Mouse (Mus musculus): ENCODE measurements around the gene Zfp143.

- peak; percentile 83 for TF ChIP-seq POLR2A (IDR thresholded peaks at IDR 0.05; ENCODE audit: low read depth, low read length)
- no peak for TF ChIP-seq CTCF (IDR thresholded peaks at IDR 0.05; ENCODE audit: borderline replicate concordance, insufficient read depth, low read length)
These were observed 796 bp downstream of the Zfp143 start for GRCm38 (mm10) chr7:110061752-110062273.

Data from embryonic fibroblast, embryonic 13.5 days (primary cell).